Mouse (Mus musculus): ENCODE data around the gene Dpagt1. TPM values are rescaled to one million over a fixed set of nuclear protein-coding genes. Genes with fewer than 3 reads are reported as not detected.

The Dpagt1 gene
- polyA plus RNA-seq, 1 experiment from 2014 or later: 29.7 TPM

DNA sequence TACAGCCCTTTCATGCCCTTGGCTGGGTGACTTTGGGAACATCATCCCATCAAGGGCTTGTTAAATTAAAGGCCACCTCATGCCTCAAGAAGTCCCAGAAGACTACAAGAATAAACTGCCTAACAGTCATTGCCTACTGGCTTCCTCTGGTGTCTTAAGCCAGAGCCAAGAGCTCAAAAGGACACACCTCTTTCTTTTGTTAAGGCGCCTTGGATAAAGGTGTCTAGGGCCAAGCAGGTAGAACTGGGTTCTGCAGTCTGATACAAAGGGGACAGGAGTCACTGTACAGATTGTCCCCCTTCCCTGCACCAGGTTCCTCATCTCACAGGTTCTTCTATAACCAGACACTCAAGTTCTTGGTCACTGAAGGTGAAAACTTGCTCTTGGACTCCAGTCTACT is 16.8 kb downstream of the Dpagt1 start:
- Histone ChIP-seq H3K27ac (ENCODE audit: poor library complexity, severe bottlenecking) (peak overlapping the region; percentile 98), H3K4me1 (replicated peaks) (peaks cover 26% of the 10 kb centered on the region), H3K36me3 (peaks cover 48% of the 10 kb centered on the region), H3K4me3 (peak overlapping the region; percentile 65), H3K9ac (peak overlapping the region; percentile 74), H3K27me3 (replicated peaks) (no peaks in the 10 kb centered on the region), H3K4me2 (peak overlapping the region; percentile 75), H3K9me3 (replicated peaks) (no peaks in the 10 kb centered on the region)
- no peak for ATAC-seq (ENCODE audit: insufficient number of reproducible peaks, low FRiP score)
- WGBS: 64% methylated on average over 1 of the region's 1 CpGs

DNA sequence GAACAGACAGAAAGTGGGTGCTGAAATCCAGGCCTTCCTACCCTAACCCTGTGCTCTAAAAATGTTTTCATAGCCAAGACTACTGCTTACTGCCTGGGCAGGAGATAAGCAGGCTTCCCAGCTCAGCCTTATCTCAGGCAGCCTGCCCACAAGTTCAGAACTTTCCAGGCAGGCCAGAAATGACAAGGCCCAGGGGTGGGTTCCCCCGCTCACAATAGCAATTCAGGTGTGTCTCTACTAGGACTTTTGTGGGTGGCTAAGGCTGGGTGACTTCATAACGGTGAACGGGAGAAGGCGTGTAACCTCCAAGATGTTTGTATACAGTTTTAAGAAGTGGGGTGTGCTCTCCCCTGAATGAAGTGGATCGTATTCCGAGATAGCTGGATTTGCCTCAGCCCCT is 17.5 kb downstream of the Dpagt1 start:
- H3K4me1 ChIP-seq (replicated peaks): peaks cover 22% of the 10 kb centered on the region
- peak overlapping the region; percentile 74 for H3K9ac ChIP-seq
- H3K36me3 ChIP-seq: peaks cover 50% of the 10 kb centered on the region
- H3K4me3 ChIP-seq: peak overlapping the region; percentile 65
- no peaks in the 10 kb centered on the region for H3K9me3 ChIP-seq (replicated peaks)
- H3K27ac ChIP-seq (ENCODE audit: poor library complexity, severe bottlenecking): peak overlapping the region; percentile 98
- H3K4me2 ChIP-seq: peak overlapping the region; percentile 75
- 5% methylated on average over 6 of the region's 6 CpGs for WGBS
- H3K27me3 ChIP-seq (replicated peaks): no peaks in the 10 kb centered on the region
- peak; percentile 86 for ATAC-seq (ENCODE audit: insufficient number of reproducible peaks, low FRiP score)

DNA sequence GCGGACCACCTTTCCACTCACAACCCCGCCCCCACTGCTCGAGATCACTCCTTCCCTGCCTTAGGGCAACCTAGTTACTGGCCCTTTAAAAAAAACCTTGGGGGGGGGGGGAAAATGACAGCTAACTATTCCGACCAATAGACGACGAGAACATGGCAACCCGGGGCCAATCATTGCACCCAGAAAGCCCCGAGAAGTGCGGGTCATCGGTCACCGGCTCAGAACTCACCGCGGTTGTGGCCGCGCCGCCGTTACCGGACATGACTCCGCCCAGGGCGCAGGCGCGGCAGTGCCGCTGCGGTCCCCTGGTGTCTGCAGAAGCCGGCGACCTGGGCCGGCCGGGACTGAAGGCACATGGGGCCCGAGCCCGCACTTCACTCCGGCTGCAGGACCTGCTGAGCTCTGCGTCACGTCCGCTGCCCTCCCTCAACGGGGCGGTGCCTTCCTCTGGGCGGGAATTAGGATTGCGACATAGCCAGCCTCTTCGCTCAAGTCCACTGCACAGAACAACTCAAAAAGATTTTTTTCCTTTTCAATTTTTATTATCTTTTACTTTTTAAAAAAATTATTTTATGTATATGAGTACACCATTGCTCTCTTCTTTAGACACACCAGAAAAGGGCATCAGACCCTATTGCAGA is 18.1 kb downstream of the Dpagt1 start, which contains the start of gene Hmbs:
Gene Hmbs (minus strand): TSS at position 448 of the 641 bp plus-strand sequence.
- peak within 1 kb of the TSS; percentile 98 for H3K27ac ChIP-seq (ENCODE audit: poor library complexity, severe bottlenecking)
- peak within 1 kb of the TSS; percentile 74 for H3K9ac ChIP-seq
- H3K4me2 ChIP-seq: peak within 1 kb of the TSS; percentile 75
- H3K36me3 ChIP-seq: peaks cover 50% of the 10 kb centered on the region
- ATAC-seq (ENCODE audit: insufficient number of reproducible peaks, low FRiP score): peak; percentile 93
- H3K4me3 ChIP-seq: peak within 1 kb of the TSS; percentile 65
- whole genome bisulfite sequencing: under 1% methylated on average over 39 of the region's 39 CpGs
- no peaks in the 10 kb centered on the region for H3K27me3 ChIP-seq (replicated peaks)
- peaks cover 22% of the 10 kb centered on the region for H3K4me1 ChIP-seq (replicated peaks)
- H3K9me3 ChIP-seq (replicated peaks): no peaks in the 10 kb centered on the region

DNA sequence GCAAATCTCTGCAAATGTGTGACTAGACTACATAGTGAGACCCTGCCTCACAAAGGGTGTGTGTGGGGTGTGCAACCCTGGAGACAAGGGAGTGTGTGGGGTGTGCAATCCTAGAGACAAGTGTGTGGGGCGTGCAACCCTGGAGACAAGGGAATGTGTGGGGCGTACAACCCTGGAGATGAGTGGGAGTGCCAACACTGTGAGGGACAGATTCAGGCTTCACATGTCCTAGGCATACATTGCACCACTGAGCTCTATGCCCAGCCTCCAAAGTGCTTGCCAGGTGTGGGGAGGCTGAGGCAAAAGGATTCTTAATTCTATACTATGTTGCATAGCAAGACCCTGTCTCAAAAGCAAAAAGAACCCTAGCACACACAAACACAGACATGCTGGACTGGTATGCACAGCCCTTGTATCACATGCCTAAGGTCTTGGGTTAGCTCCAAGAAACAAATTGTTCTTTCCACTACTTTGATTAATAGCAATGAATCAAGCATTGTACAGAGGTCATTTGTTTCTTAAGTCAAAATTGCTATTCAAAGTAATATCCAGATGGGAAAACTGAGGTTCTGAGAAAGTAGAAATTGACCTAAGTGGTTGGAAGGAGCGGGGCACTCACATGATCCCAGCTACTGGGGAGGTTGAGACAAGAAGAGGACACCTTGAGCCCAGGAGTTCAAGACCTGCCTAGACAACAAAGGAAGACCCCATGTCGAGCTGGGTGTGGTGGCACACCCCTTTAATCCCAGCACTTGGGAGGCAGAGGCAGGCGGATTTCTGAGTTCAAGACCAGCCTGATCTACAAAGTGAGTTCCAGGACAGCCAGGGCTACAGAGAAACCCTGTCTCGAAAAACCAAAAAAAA is 20.0 kb downstream of the Dpagt1 start:
- ATAC-seq (ENCODE audit: insufficient number of reproducible peaks, low FRiP score): no peak
- H3K4me2 ChIP-seq: no peak overlapping the region
- H3K27ac ChIP-seq (ENCODE audit: poor library complexity, severe bottlenecking): no peak overlapping the region
- H3K36me3 ChIP-seq: peaks cover 52% of the 10 kb centered on the region
- H3K9me3 ChIP-seq (replicated peaks): no peaks in the 10 kb centered on the region
- no peak overlapping the region for H3K4me3 ChIP-seq
- no peaks in the 10 kb centered on the region for H3K27me3 ChIP-seq (replicated peaks)
- peaks cover 22% of the 10 kb centered on the region for H3K4me1 ChIP-seq (replicated peaks)
- H3K9ac ChIP-seq: no peak overlapping the region
- WGBS: 83% methylated on average over 6 of the region's 6 CpGs

DNA sequence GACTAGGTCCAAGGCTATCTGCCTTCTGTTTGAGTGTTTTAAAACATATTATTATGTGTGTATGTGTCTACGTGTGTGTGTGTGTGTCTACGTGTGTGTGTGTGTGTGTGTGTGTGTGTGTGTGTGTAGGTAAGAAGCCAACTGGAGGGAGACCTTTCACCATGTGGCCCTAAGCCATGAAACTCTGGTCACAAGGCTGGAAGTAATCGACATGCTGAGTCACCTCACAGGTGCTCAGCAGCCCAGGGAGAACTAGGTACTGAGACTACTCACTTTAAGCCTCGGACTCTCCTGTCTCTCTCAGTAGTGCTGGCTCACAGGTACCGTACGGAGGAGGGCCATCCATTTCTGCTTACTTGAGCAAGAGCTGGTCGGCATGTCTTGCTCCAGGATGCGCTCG is 21.3 kb downstream of the Dpagt1 start:
- no peak overlapping the region for H3K4me3 ChIP-seq
- no peak overlapping the region for H3K4me2 ChIP-seq
- no peak overlapping the region for H3K27ac ChIP-seq (ENCODE audit: poor library complexity, severe bottlenecking)
- H3K9ac ChIP-seq: no peak overlapping the region
- H3K9me3 ChIP-seq (replicated peaks): no peaks in the 10 kb centered on the region
- ATAC-seq (ENCODE audit: insufficient number of reproducible peaks, low FRiP score): no peak
- H3K27me3 ChIP-seq (replicated peaks): no peaks in the 10 kb centered on the region
- peaks cover 56% of the 10 kb centered on the region for H3K36me3 ChIP-seq
- peaks cover 15% of the 10 kb centered on the region for H3K4me1 ChIP-seq (replicated peaks)
- WGBS: 94% methylated on average over 9 of the region's 9 CpGs

DNA sequence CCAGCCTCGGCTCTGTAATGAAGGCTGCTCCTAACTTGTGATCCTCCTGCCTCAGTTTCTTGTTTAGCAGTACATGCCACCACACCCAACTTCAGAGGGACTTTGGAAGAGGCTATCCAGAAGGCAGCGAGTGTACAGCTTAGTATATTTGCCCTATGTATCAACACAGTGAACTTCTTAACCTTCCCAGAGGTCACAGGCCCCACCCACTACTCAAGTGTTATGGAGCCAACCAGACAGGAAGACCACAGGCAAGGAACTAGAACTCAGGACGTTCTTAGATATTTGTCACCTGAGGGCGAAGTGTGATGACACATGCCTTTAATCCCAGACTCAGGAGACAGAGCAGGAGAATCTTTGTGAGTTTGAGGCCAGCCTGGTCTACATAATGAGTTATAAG is 21.8 kb downstream of the Dpagt1 start:
- Histone ChIP-seq H3K27ac (ENCODE audit: poor library complexity, severe bottlenecking) (no peak overlapping the region), H3K36me3 (peaks cover 60% of the 10 kb centered on the region), H3K27me3 (replicated peaks) (no peaks in the 10 kb centered on the region), H3K4me2 (no peak overlapping the region), H3K4me3 (no peak overlapping the region), H3K4me1 (replicated peaks) (peaks cover 10% of the 10 kb centered on the region), H3K9ac (no peak overlapping the region), H3K9me3 (replicated peaks) (no peaks in the 10 kb centered on the region)
- ATAC-seq (ENCODE audit: insufficient number of reproducible peaks, low FRiP score): no peak
- 87% methylated on average over 4 of the region's 4 CpGs for WGBS

DNA sequence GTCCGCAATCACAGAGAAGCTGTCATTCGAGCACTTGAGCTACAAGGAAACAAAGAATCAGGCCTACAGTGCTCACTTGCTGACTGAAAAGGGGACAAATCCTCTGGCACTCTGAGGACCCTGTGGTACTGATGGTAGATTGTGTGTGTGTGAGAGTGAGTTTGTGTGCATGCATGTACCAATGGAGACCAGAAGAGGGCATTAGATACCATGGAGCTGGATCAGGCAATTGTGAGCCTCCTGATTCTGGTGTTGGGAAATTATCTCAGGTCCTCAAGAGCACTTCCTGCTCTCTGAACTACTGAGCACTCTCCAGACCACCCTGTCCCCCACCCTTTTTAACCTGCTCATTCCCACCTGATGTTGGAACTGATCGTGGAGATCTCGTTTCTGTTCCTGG is 22.7 kb downstream of the Dpagt1 start:
- no peak overlapping the region for H3K27ac ChIP-seq (ENCODE audit: poor library complexity, severe bottlenecking)
- peaks cover 69% of the 10 kb centered on the region for H3K36me3 ChIP-seq

DNA sequence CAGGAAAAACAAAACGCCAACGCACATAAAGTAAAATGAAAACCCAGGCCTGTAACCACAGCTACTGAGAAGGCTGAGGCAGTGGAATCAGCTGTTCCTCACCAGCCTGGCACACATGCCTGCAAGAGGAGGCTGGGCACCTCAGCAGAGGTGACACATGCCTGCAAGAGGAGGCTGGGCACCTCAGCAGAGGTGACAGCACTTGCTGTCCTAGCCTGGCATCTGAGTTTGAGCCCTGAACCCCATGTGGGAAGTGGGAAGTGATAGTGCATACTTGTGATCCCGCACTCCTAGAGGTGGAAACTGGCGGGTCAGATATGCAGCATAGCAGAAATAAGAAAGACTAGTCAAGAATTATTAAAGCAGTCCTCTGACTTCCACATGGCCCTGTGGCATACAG is 25.6 kb downstream of the Dpagt1 start:
- Histone ChIP-seq H3K9me3 (replicated peaks) (no peaks in the 10 kb centered on the region), H3K27ac (ENCODE audit: poor library complexity, severe bottlenecking) (no peak overlapping the region), H3K4me3 (no peak overlapping the region), H3K4me2 (no peak overlapping the region), H3K4me1 (replicated peaks) (no peaks in the 10 kb centered on the region), H3K36me3 (peaks cover 97% of the 10 kb centered on the region), H3K27me3 (replicated peaks) (no peaks in the 10 kb centered on the region), H3K9ac (no peak overlapping the region)
- no peak for ATAC-seq (ENCODE audit: insufficient number of reproducible peaks, low FRiP score)
- 97% methylated on average over 4 of the region's 4 CpGs for WGBS

More for the DNA sequence above, 22.7 kb downstream of the Dpagt1 start:
- Histone ChIP-seq H3K27me3 (replicated peaks) (no peaks in the 10 kb centered on the region), H3K4me3 (no peak overlapping the region), H3K4me1 (replicated peaks) (peaks cover 3% of the 10 kb centered on the region; the same call in 1 of the 2 replicates), H3K9me3 (replicated peaks) (no peaks in the 10 kb centered on the region), H3K9ac (no peak overlapping the region), H3K4me2 (no peak overlapping the region)
- WGBS: 93% methylated on average over 4 of the region's 4 CpGs
- no peak for ATAC-seq (ENCODE audit: insufficient number of reproducible peaks, low FRiP score)

DNA sequence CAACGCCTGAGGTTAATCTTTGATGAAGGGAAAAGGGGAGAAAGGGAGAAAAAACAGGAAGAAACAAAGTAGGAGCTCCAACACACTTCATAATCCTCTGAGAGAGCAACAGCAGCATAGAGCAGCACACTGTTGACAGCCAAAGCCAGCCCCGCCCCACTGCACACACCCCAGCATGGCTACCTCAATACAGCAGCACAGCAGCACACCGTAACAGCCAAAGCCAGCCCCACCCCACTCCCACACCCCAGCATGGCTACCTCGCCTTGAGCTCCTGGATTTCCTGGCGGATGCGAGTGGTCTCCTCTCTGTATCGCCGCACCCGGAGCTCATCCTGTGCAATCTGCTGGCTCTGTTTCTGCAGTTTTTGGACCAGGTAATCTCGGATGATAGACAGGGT is 26.5 kb downstream of the Dpagt1 start:
- WGBS: 89% methylated on average over 10 of the region's 10 CpGs
- ATAC-seq (ENCODE audit: insufficient number of reproducible peaks, low FRiP score): peak; percentile 63; the same call in 1 of the 2 replicates
- Histone ChIP-seq H3K27me3 (replicated peaks) (no peaks in the 10 kb centered on the region), H3K4me1 (replicated peaks) (no peaks in the 10 kb centered on the region), H3K36me3 (peaks cover 97% of the 10 kb centered on the region), H3K4me2 (no peak overlapping the region), H3K9ac (no peak overlapping the region), H3K9me3 (replicated peaks) (no peaks in the 10 kb centered on the region), H3K4me3 (no peak overlapping the region), H3K27ac (ENCODE audit: poor library complexity, severe bottlenecking) (no peak overlapping the region)

DNA sequence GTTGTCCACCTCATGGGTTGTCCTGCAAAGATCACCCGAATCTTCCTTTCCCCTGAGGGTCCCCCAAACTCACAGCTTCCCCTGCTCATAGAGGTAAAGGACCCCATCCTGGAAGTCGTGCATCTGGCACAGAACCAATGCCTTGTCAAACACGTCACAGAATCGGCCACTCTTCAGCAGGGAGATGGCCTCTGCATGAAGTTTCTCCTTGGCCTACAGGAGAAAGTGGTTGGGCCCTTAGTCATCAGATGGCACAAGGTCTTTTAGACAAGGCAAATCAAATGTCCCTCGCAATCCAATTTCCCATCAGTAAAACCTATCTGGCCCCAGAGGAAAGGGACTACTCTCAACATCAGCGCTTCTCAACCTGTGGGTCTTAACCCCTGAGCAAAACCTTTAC is 27.3 kb downstream of the Dpagt1 start:
- no peak overlapping the region for H3K4me2 ChIP-seq
- no peak overlapping the region for H3K27ac ChIP-seq (ENCODE audit: poor library complexity, severe bottlenecking)
- H3K4me1 ChIP-seq (replicated peaks): no peaks in the 10 kb centered on the region
- H3K9me3 ChIP-seq (replicated peaks): no peaks in the 10 kb centered on the region
- no peak overlapping the region for H3K9ac ChIP-seq
- ATAC-seq (ENCODE audit: insufficient number of reproducible peaks, low FRiP score): no peak
- H3K4me3 ChIP-seq: no peak overlapping the region
- peaks cover 95% of the 10 kb centered on the region for H3K36me3 ChIP-seq
- 90% methylated on average over 6 of the region's 6 CpGs for WGBS
- no peaks in the 10 kb centered on the region for H3K27me3 ChIP-seq (replicated peaks)

DNA sequence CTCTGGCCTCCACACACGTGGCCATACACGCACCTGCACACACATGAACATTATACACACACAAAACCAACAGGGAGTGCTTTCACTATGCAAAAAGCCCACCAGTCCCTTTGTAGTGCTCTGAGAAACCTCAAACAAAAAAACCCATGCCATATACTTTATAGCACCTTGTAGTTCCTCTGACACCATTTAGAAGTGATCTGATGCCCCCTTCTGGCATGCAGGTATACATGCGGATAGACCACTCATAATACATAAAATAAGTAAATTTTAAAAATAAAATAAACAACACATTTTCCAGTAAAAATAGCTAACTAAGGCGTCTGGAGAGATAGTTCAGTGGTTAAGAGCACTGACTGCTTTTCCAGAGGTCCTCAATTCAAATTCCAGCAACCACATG is 31.4 kb downstream of the Dpagt1 start:
- WGBS: 74% methylated on average over 4 of the region's 4 CpGs
- H3K27ac ChIP-seq (ENCODE audit: poor library complexity, severe bottlenecking): no peak overlapping the region
- H3K4me1 ChIP-seq (replicated peaks): peaks cover 7% of the 10 kb centered on the region
- H3K9me3 ChIP-seq (replicated peaks): no peaks in the 10 kb centered on the region
- H3K4me2 ChIP-seq: no peak overlapping the region
- H3K27me3 ChIP-seq (replicated peaks): no peaks in the 10 kb centered on the region
- no peak for ATAC-seq (ENCODE audit: insufficient number of reproducible peaks, low FRiP score)
- no peak overlapping the region for H3K4me3 ChIP-seq
- H3K9ac ChIP-seq: no peak overlapping the region
- peaks cover 72% of the 10 kb centered on the region for H3K36me3 ChIP-seq

Data from heart, embryonic 12.5 days (tissue).